Mouse (Mus musculus) CD4-positive, CD25-positive, alpha-beta regulatory T cell, adult 2 months (primary cell): ENCODE data around the gene Gm49318.
"Not testable (repeated sequence)": the region's sequence is repeated elsewhere in the genome, so short reads cannot be mapped to it uniquely, and the experiment has no call there.

ENCODE experiments used
- DNase-seq: peaks from one replicate; pipeline ENCODE4 v3.0.0-alpha.2; 2012; ENCODE audit warnings: low read depth, low spot score

Gene Gm49318

GRCm38 (mm10) chr9:22070791-22071573 is at the start of gene Gm49318, which contains the start of gene Zfp653:
Gm49318 (minus strand) TSS chr9:22071259.
Zfp653 (minus strand) TSS chr9:22071376.
- peak; percentile 97 for DNase-seq

- no peak for DNase-seq
Measured at GRCm38 (mm10) chr9:22119543-22119942, 48.5 kb upstream of the Gm49318 start.

GRCm38 (mm10) chr9:22117754-22118456 is 46.8 kb upstream of the Gm49318 start:
- DNase-seq = peak; percentile 94

DNA sequence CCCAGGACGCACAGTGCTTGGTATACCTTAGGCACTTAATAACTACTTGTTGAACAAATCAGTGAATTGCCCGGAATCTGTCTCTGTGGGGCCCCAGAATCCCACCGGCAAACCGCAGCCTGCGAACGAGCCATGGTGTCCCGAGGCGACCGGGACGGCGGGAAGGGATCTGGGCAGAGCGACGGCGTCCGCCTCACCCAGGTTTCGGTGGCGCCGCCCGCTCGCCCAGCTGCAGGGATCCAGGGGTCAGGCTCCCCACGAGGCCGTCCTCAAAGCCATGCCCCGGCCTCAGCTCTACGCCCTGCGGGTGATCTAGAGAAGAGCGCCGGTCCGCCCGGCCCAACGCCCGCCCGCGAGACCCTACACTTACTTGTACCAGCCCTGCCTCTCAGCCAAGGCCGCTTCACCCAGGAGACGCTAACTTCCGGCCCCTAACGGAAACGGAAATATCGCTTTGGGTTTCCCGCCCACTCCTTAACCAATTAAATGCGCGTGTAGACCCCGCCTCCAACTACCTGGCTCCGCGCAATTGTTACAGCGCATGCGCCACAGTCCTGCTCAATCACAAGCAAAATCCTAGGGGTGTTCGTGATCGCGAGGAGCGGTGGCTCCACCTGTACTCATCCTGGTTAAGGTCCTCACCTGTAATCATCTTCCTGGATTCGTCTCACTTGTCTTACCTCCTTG is 45.8 kb upstream of the Gm49318 start, which contains the start of gene Elof1:
TSS of gene Elof1 (minus strand) at position 433 of the 687 bp plus-strand sequence.
- DNase-seq = peak; percentile 98

- peak; percentile 23 for DNase-seq
Measured at GRCm38 (mm10) chr9:22116086-22116485, 45.0 kb upstream of the Gm49318 start.

DNA sequence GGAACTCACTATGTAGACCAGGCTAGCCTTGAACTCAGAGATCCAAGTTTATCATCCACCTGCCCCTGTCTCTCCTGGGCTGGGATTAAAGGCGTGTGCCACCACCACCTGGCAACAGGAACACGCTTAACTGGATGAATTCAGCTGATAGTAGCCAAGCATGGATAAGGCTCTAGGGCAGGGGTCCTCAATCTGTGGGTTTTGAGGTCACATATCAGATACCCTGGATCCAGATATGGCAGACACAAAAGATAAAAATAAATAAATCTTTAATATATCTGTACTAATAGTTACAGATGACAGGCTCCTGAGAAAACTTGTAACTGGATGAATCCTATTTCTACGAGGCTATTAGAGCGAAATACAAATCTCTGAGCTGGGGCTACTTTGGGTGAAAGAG is 44.6 kb upstream of the Gm49318 start:
- no peak for DNase-seq

DNA sequence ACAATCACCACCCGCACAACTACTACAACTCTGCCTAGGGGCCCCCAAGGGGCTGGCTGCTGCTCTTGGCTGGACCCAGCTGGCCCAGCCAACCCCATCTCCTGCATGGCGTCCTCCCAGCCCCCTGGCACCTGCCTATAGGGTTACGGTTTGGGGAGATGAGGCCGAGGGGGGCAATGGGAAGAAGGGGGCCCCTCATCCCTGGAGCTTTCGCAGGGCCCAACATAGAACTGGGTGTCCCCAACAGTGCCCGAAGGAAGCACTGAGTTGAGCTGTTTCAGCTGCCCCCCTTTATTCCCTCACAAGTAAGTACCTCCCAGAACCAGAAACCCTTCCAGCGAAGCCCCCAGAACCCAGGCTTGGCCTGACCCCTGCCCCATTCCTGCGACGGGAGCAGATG is 37.1 kb upstream of the Gm49318 start:
- DNase-seq = no peak

- no peak for DNase-seq
Measured at GRCm38 (mm10) chr9:22099922-22100321, 28.9 kb upstream of the Gm49318 start.

DNA sequence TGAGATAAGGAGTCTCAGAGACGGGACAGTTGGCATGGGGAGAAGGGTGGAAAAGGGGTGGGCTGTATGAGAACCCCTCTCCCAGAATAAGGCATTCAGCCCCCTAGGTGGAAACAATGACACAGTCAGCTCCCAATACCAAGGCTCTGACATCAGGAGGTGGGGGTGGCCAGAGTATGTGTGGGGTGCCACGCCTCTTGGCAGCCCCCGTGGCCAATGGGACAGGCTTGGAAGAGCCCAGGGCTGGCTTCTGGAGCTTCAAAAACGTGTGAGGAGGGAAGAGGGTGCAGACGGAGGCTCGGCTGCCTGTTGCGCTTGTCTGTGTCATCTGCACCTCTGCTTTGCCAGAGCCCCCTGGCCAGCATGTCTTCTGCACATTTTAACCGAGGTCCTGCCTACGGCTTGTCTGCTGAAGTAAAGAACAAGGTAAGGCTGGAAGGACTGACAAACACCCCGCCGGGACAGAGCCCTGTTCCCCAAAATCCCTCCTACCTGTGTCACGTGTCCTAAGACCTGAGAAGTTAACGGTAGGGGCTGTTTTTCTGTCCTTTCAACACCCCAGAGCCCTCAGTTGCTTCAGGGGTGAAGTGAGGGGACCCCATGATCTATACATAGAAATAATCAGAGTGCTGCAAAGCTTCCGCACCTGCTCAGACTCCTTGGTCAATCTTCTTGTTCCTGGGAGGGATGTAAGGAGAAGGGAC is 28.1 kb upstream of the Gm49318 start, which contains the start of gene Cnn1:
TSS of gene Cnn1 (plus strand) at position 224 of the 704 bp plus-strand sequence.
- DNase-seq = no peak

GRCm38 (mm10) chr9:22095854-22096307 is 24.8 kb upstream of the Gm49318 start:
- peak; percentile 92 for DNase-seq

DNA sequence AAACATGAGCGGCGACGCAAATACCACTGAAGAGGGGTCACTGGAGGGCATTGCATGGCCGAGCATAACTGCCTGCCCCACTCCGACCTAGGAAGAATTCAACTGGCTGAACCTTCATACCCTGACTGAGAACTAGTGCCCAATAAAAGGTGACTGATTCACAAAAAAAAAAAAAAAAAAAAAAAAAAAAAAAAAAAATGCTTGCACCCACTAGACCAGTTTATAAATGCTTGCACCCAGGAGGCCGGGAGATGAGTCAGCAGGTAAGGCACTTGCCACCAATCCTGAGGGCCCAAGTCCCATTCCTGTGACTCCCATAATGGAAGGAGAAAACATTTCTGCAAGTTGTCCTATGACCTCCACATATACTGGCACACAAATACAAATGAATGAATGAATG is 21.7 kb upstream of the Gm49318 start:
- DNase-seq = no peak

GRCm38 (mm10) chr9:22089986-22090385 is 18.9 kb upstream of the Gm49318 start:
- no peak for DNase-seq

DNA sequence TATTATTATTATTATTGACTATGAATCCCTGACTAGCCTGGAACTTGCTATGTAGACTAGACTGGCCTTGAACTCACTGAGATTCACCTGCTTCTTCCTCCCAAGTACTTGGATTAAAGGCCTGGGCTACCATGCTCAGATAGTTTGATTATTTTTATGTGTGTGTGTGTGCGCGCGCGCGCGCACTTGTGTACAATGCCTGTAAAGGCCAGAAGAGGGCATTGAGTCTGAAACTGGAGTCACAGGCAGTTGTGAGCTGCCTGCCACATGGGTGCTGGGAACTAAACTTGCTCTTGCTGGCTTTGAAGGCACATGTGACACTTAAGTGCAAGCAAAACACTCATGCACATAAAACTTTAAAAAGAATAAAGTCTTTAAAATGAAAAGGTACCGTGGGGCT is 18.2 kb upstream of the Gm49318 start:
- DNase-seq = no peak

DNA sequence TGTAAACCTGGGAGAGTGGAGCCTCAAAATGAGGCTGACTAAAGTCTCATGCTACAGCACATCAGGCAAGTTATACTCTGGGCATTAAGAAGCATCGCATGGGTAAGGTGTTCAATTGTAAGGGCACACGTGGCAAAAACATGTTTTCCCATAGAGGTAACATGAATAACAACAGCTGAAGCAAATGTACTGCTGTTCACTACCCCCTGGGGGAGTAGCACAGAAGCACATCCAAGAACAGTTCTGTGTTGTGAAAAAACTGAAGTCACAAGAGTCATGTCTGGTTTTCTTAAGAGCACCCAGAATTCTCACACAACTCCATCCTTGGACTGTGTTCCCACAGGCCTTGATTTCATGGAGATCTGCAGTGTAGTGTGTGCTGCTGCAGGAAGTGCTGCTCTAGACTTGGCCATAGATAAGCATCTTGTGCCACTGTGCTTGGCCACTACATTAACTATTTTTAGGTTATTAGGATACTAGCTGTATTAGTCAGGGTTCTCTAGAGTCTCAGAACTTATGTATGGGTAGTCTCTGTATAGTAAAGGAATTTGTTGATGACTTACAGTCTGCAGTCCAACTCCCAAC is 16.1 kb upstream of the Gm49318 start:
- no peak for DNase-seq

DNA sequence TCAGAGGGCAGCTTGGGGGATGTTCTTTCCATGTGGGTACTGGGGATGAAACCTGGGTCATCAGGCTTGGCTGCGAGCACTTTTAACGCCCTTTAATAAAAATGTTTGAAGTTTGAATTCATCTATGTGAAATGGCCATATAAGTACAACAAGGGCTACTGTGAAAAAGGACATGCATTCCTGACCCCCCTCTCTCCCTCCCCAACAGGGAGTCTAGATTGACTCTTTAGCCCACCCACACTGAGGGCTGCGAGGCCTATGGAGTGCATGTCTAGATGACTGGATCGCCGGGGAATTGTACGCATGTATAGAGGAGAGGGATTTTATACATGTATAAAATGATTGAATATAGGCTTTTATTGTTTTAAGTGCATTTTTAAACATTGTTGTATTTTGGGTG is 15.0 kb upstream of the Gm49318 start:
- DNase-seq = no peak

DNA sequence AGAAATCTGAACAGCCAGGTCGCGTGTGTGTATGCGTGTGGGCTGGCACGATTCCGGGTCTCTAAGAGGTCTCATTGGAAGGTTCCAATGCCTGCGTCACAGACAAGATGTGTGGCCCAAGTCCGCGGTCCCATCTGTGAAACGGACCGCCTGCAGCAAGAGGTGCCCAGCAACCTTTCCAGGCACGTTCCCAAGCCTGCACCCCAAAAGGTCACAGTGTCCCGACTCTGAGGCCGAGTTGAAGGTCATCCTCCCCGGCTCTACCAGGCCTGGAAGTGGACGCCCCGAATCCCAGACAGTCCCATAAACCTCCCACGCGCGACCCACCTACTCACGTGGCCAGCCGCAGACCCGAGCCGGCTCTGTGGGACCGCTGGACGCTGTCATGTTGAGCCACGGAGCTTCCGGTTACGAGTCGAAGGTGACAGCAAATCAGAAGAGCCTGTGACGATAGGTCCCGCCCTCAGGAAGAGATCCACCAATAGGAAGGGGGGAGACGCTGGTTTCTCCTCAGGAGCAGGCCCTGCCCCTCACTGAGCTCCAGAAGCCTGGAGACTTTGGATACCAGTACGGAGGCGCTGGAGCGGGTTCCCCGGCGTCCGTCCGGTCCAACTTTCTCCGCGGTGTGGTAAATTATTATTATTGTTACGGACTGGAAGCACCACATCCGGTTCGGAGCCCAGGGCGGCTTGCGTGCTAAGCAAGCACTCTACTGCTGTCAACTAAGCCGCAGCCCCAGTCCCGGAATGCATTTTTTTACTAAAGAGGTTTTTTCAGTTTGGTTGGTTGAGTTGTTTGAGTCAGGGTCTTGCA is 14.2 kb upstream of the Gm49318 start, which contains the start of gene Ecsit:
TSS of gene Ecsit (minus strand) at position 417 of the 813 bp plus-strand sequence.
- peak; percentile 95 for DNase-seq

- DNase-seq = no peak
Measured at GRCm38 (mm10) chr9:22084667-22085021, 13.6 kb upstream of the Gm49318 start.

DNA sequence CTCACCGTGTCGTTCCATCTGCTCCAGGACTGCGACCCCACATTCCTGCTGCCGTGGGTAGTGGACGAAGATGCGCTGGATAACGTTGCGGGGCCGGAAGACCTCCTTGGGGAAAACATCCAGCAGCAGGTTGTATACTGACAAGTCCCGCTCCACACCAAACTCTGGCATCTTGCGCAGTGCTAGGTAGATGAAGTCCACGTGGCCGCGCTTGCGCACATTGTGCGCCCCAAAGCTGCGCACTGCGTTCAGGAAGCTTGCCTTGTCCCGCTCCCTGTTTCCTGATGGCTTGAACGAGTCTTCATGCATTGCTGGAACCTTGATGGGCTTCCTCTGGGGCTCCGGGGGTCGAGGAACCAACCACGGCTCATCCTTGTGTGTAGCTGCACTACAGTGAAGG is 5.2 kb upstream of the Gm49318 start:
- no peak for DNase-seq

GRCm38 (mm10) chr9:22075778-22076177 is 4.7 kb upstream of the Gm49318 start:
- DNase-seq = not testable (repeated sequence)

DNA sequence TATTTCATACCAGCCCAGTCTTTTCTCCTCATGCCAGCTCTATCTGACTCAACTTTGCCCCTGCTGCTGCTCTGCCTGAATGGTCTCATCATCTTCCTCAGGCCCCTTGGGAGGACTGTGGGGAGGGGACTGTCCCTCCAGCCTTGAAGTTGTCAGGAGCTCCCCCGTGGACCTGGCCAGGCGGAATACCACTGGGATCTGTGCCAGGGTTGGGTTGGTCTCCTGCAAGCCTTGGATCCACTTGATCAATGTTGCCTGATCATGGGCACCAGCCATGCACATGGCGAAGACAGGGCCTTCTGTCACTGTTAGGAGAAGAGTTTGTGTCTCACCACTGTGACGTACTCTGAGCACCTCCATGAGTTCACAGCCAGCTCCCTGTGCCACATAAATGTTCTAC is 1.2 kb upstream of the Gm49318 start:
- DNase-seq = no peak
